Mouse (Mus musculus) ovary, adult 18-20 months (tissue): ENCODE measurements around the gene Sec14l5.
A peak's percentile ranks its signal among the peaks of the same experiment; 100 is the strongest.

Experiments used
- DNase-seq: peaks from one replicate; pipeline ENCODE4 v3.0.0; 2022; ENCODE audit warnings: low spot score, mixed read lengths

Gene Sec14l5

GRCm38 (mm10) chr16:5153299-5154026 is 6.6 kb downstream of the Sec14l5 start:
- no peak for DNase-seq

GRCm38 (mm10) chr16:5155014-5155413 is 8.1 kb downstream of the Sec14l5 start:
- no peak for DNase-seq

DNA sequence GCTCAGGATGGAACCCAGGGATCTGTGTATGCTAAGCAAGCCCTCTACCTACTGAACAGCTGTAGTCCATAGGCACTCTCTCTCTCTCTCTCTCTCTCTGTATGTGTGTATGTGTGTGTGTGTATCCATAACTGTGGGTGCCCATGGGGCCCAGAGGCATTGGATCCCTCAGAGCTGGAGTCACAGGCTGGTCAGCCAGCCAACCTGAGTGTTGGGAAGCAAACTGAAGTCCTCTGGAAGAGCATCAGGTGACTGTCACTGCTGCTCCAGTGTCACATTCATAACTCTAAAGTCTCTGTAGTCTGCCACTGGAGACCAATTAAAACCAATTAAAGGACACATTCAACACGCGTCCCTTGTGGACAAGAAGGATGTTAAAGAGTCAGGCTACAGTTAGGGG is 9.6 kb downstream of the Sec14l5 start:
- DNase-seq = no peak

- DNase-seq = no peak
Measured at GRCm38 (mm10) chr16:5157113-5157512, 10.2 kb downstream of the Sec14l5 start.

DNA sequence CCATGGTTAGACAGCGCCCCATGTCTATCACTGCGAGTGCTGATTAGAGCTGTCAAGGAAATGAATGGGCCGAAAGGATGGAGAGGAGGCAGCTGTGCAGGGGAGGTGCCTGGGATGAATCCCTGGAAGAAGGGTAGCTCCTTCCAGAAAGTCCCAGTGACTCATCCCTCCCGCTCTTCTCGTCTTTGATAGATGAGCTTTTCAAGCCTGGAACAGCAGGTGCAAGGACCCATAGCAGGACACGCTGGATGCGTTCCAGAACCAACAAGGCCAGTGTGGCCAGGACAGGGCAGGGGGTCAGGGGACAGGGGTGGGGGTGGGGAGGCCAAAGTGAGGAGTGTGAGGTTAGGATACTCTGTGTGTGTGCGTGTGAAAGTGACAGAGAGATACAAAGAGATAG is 12.3 kb downstream of the Sec14l5 start:
- DNase-seq = no peak

DNA sequence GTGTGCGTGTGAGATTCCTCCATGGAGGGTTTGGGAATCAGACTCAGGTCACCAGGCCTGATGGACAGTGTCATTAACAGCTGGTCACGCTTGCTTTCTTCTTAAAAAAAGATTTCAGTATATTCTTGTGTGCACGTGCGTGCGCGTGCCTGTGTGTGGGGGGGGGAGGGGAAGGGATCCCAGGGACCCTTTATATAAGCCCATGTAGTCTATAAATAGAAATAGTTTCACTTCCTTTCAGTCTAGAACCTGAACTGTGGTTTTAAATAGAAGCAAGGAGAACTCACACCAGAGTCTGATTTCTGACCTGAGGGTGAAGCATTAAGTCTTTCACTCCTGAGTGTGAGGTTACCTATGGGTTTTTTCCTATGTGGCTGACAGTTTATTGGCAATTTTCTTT is 17.4 kb downstream of the Sec14l5 start:
- DNase-seq = no peak

- no peak for DNase-seq
Measured at GRCm38 (mm10) chr16:5168038-5168437, 21.1 kb downstream of the Sec14l5 start.

DNA sequence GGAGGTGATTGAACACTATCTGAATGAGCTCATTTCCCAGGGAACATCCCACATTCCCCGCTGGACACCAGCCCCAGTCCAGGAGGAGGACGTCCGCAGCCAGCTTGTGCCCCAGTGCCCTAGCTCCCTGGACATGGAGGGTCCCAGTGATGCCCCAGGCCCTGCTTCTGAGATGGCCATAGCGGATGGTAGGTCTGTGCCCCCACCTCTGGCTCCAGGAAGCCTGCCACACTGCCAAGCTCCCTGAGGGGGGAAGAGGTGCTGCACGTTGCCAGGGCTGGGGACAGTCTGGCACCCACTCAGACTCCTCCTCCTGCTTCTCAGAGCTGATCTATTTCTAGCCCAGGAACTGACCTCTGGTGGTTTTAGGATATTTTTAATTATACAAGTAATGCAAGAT is 21.9 kb downstream of the Sec14l5 start:
- no peak for DNase-seq

- DNase-seq = no peak
Measured at GRCm38 (mm10) chr16:5172636-5173035, 25.7 kb downstream of the Sec14l5 start.

GRCm38 (mm10) chr16:5183310-5183975 is 36.5 kb downstream of the Sec14l5 start:
- no peak for DNase-seq

- DNase-seq = no peak
Measured at GRCm38 (mm10) chr16:5184101-5184500, 37.2 kb downstream of the Sec14l5 start.

- no peak for DNase-seq
Measured at GRCm38 (mm10) chr16:5184956-5185355, 38.0 kb downstream of the Sec14l5 start.

DNA sequence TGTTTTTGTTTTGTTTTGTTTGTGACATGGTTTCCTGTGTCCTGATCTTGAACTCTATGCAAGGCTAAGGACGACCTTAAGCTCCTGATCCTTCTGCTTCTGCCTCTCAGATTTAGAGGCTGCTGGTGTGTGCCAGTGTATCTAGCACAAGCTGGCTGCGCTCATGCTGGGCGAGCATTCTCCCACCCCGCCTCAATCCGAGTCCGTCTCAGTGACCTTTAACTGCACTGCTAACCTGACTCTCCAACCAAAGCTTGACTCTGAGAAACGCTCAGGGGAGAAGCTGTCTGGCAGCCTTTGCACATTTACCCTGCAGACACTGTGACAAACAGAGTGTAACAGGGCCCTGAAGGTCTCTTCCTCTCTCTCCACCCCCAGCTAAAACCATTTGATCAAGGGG is 38.8 kb downstream of the Sec14l5 start:
- DNase-seq = no peak

DNA sequence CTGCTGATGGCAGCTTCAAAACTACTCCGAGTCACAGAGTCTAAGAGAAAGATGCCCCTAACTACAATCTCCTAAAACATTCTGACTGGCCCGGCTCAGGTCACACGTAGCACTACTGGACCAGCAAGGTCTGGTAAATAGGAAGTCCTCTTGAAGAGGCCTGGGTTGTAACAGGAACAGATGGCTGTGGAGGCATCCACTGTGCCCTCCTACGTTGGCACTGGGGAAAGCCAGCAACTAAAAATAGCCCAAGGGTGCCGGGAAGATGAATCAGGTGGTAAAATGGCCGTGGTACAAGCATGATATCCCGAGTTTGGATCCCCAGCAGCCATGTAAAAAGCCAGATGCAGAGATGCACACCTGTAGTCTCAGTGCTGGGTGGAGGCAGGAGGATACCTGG is 39.3 kb downstream of the Sec14l5 start:
- no peak for DNase-seq

DNA sequence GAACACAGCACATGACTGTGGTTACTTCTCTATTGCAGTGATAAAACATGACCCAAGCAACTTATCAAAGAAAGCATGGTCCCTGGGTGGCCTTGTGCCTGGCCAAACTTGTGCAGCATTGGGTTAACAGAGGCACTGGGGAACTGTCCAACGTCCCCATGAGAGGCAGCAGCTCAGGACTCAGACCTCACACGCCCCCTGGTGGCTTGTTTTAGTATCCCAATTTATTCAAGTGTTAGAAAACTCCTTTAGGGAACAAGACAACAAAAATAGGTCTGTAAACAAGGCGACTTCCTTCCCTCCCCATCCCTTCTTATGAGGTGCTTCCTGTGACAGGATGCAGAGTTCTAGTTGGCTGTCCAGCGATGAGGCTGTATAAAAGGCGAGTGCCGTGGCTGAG is 48.2 kb downstream of the Sec14l5 start:
- no peak for DNase-seq

DNA sequence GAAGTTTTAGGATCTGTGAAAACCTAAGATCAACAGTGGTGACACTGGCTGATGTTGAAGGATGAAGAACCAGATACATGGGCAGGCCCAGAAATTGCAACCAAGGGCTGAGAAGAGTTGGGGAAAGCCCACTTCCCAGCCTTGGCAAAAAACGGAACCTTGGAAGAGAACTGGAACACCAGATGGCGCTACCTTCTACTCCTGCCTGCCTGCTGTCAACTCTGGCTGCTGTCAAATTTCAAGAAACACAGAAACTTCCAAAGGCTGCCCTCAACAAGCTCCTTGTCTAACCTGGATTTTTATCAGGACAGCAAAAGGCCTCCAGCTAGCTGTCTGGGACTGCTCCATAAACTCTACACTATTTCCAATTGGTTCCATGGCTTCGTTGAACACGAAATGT is 55.8 kb downstream of the Sec14l5 start:
- no peak for DNase-seq

- DNase-seq = no peak
Measured at GRCm38 (mm10) chr16:5203200-5203599, 56.3 kb downstream of the Sec14l5 start.

- DNase-seq = peak; percentile 68
Measured at GRCm38 (mm10) chr16:5203668-5204433, 56.9 kb downstream of the Sec14l5 start, which contains the start of gene Nagpa. TSS of gene Nagpa (minus strand) at chr16:5204012.

GRCm38 (mm10) chr16:5205431-5205970 is 58.6 kb downstream of the Sec14l5 start:
- DNase-seq = no peak

DNA sequence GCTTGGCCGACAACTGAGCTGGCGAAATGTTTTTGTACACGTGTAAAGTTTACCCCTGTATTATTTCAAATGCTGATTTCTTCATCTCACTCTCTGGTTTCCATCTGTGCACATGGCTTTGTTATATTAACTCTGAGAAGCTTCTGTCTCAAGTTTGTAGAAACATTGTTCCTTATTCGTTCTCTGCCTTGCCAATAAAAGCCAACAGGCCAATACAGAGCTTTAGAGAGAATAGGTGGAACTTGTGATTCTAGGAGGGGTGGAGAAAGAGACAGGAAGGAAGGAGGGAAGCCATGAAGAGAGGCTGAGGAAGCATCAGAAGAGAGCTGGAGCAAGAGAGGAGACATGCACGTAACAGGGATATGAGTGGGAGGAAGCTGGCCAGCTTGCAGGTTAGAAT is 59.1 kb downstream of the Sec14l5 start:
- DNase-seq = no peak

- DNase-seq = no peak
Measured at GRCm38 (mm10) chr16:5210365-5210764, 63.5 kb downstream of the Sec14l5 start.

- no peak for DNase-seq
Measured at GRCm38 (mm10) chr16:5212150-5212549, 65.2 kb downstream of the Sec14l5 start.

DNA sequence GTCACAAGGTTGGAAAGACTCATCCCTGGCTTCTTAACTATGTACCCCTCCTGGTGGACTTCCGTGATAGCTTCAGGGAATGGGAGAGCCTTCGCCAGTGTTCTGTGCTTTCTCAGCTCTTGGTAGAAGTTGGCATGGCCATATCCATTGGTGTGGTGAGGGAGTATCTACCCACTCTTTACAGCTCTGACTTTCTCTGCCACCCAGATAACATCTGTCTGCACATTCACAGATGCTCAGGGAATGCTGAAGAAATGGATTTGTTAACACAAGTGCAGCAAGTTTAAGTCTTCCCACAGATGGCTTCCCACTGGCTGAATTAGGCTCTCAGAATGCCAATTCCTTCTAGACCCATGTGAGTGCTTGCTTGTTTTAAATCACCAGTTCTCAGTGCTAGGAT is 67.2 kb downstream of the Sec14l5 start:
- no peak for DNase-seq
